Mouse (Mus musculus) thymus, postnatal 14 days (tissue): ENCODE data around the gene Arl14.
A peak's percentile ranks its signal among the peaks of the same experiment; 100 is the strongest.

Experiments used
- DNase-seq: peaks from one replicate; pipeline ENCODE4 v3.0.0; 2021

Arl14 gene

GRCm38 (mm10) chr3:69221806-69222501 lies at the start of gene Arl14:
Gene Arl14, plus strand, starts transcription at chr3:69222419.
- DNase-seq = no peak

GRCm38 (mm10) chr3:69175229-69175628 lies 47.0 kb upstream of the Arl14 start:
- no peak for DNase-seq

- DNase-seq = peak; percentile 85
Measured at GRCm38 (mm10) chr3:69177168-69177797, 44.9 kb upstream of the Arl14 start.

GRCm38 (mm10) chr3:69177914-69178313 lies 44.3 kb upstream of the Arl14 start:
- DNase-seq = no peak

- no peak for DNase-seq
Measured at GRCm38 (mm10) chr3:69178365-69179004, 43.7 kb upstream of the Arl14 start.

- no peak for DNase-seq
Measured at GRCm38 (mm10) chr3:69181531-69181930, 40.7 kb upstream of the Arl14 start.

GRCm38 (mm10) chr3:69182225-69182624 lies 40.0 kb upstream of the Arl14 start:
- no peak for DNase-seq

GRCm38 (mm10) chr3:69185244-69185643 lies 37.0 kb upstream of the Arl14 start:
- no peak for DNase-seq

GRCm38 (mm10) chr3:69186031-69186430 lies 36.2 kb upstream of the Arl14 start:
- DNase-seq = no peak

- no peak for DNase-seq
Measured at GRCm38 (mm10) chr3:69186643-69187042, 35.6 kb upstream of the Arl14 start.

GRCm38 (mm10) chr3:69192995-69193394 lies 29.2 kb upstream of the Arl14 start:
- no peak for DNase-seq

GRCm38 (mm10) chr3:69194496-69194895 lies 27.7 kb upstream of the Arl14 start:
- DNase-seq = no peak

- no peak for DNase-seq
Measured at GRCm38 (mm10) chr3:69195251-69195650, 27.0 kb upstream of the Arl14 start.

GRCm38 (mm10) chr3:69198098-69198497 lies 24.1 kb upstream of the Arl14 start:
- DNase-seq = no peak

GRCm38 (mm10) chr3:69200251-69200650 lies 22.0 kb upstream of the Arl14 start:
- no peak for DNase-seq

GRCm38 (mm10) chr3:69201206-69201605 lies 21.0 kb upstream of the Arl14 start:
- DNase-seq = no peak

- no peak for DNase-seq
Measured at GRCm38 (mm10) chr3:69202876-69203275, 19.3 kb upstream of the Arl14 start.

- peak; percentile 33 for DNase-seq
Measured at GRCm38 (mm10) chr3:69205266-69206054, 16.8 kb upstream of the Arl14 start.

GRCm38 (mm10) chr3:69206193-69206893 lies 15.9 kb upstream of the Arl14 start:
- no peak for DNase-seq

- DNase-seq = peak; percentile 37
Measured at GRCm38 (mm10) chr3:69208441-69209309, 13.5 kb upstream of the Arl14 start.

GRCm38 (mm10) chr3:69212246-69212645 lies 10.0 kb upstream of the Arl14 start:
- no peak for DNase-seq

GRCm38 (mm10) chr3:69213465-69213864 lies 8.8 kb upstream of the Arl14 start:
- no peak for DNase-seq
